Mouse (Mus musculus) kidney, adult 8-10 months (tissue): Measurements from ENCODE around the gene Cyth1.

ENCODE experiments used
- DNase-seq, 2 experiments: peaks; one replicate each; pipeline ENCODE4 v3.0.0; 2022

The Cyth1 gene

DNA sequence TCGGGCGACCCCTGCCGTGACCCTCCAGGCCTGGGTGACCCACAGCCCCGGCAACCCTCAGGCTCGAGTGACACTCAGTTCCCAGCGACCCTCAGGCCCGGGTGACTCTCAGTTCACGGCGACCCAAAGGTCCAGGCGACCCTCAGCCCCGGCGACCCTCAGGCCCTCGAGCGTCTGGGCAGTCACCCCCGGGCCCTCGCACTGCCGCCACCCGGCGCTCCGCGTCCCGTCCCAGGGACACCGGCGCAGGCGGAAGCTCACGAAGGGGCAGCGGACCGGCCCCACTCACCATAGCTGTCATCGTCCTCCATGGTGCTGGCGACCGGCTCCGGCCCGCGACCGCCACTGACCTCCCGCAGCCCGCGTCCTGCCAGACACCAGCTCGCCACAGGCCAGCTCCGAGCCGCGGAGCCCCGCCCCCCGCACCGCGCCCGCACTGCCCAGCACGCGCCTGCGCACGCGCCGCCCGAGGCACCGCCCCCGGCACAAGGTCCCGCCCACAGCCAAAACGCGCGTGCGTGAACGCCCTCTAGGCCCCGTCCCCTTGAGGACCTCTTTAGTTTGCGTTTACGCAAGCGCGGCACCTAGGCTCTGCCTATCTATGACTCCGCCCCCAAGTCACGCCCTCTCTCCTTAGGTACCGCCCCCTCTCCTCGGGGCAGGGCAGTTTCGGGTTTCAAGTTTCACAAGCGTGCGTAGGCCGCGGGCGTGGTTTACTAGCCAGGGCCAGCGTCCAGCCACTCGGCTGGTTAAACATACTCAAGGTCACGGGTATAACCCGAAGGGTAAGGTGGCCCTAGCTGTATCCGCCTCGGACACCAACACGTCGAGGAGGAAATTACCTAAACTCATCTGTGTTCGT, at the start of gene Cyth1:
TSS of gene Cyth1 (minus strand) at position 443 of the 862 bp plus-strand sequence.
- peak; percentile 100 for DNase-seq

DNA sequence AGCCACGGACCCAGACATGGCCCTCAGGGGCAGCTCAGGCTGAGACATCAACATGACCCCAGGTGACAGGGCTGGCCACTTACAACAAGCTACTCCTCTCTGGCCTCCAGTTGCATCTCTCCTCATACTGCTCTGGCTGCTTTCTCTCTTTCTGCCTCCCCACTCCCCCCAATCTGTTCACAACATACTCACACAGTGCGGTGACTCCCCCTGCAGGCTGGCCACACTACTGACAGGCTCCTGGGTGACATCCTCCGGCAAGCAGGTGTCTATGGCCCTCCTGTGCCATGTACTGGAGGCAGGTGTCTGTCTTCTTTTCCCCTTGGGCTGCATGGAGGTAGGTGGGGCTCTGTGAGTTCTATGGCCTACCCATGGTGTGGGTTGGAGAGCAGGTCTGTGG, 49.6 kb upstream of the Cyth1 start:
- DNase-seq: no peak

DNA sequence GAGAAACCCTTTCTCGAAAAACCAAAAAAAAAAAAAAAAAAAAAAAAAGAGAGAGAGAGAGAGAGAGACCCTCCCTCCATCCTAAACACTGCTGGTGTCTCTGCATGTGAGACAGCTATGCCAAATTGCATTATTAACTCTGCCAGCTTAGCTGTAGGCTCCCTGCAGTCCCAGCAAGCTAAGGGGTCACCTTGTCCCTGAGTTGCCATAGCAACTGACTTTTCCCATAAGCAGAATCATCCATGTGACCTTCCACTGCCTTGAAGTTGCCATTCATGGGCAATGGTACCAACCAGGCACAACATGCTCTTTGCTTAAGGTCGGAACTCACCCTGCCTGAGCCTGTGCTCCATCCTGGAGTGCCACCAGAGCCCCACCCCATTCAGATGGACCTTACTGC, 46.6 kb upstream of the Cyth1 start:
- DNase-seq: no peak

DNA sequence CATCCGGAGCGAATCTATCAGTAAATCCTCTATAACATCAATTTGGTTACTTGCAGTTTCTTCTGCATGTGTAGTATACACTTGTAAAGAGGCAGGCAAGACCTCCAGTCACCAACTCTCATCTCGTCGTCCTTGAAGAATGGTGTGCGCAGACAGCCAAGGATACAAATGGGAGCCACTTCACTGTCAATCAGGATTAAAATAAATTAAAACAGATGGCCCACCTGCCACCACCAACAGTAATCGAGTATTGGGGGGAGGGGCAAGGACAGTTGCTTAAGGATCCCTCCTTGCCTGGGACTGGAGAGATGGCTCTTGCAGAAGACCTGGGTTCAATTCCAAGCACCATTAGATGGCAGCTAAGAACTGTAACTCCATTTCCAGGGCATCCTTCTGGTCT, 44.3 kb upstream of the Cyth1 start:
- no peak for DNase-seq

DNA sequence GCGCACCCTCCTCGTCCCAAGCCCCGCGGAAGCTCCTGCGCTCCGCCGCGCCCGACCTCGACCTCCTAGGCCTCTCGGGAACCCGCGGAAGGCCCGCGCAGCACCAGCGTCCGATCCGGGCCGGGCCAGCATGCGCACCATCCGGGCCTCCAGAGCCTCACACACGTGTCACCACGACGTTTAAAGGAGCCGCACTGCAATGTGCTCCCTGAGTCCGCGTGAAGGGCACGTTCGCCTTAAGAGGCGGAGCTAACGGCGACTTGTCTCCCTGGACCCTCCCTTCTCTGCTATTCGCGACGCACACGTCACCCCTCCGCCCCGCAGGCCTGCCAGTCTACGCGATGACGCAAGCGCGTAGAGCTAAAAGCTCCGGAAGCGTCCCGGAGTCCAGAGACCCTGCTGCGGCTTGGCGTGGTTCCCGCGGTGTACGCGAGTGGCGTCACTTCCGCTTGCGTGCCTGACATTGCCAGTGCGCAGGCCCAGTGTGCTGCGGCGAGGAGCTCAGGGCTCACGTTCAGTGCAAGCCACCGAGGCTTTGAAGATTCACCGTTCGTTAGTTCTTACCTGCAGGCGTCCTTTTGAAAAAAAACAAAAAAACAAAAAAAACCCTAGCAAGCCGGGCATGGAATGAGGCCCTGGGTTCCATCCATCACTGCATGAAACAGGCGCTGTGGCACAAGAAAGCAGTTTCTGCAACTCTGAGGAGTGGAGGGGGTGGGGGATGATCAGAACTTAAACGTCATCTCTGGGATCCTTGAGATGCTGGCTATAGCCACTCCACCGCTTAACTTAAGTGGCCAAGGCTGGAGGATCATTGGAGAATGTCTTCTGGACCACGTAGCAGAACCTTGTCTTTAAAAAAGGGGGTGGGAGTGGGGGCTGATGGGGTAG, 41.9 kb upstream of the Cyth1 start, which contains the start of gene Usp36:
TSS of gene Usp36 (minus strand) at position 246 of the 891 bp plus-strand sequence.
- peak; percentile 100 for DNase-seq

DNA sequence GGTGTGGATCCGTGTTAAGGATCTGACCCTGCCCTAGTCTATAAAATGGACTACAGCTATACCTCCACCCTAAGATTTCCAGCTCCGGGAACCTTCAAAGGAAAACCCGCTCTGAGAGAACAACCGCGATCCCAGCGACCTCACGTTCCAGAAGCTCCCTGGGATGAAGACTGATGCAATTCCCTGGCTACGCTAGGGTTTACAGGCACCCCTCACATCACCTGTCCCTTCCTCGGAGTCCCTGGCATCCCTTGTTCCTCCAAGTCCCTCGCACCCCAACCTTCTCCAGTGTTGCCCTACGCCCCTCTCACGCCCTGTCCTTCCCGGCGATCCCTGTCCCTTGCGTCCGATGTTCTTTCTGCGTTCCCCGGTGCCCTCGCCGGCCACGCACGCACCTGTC, 41.2 kb upstream of the Cyth1 start:
- DNase-seq: no peak

DNA sequence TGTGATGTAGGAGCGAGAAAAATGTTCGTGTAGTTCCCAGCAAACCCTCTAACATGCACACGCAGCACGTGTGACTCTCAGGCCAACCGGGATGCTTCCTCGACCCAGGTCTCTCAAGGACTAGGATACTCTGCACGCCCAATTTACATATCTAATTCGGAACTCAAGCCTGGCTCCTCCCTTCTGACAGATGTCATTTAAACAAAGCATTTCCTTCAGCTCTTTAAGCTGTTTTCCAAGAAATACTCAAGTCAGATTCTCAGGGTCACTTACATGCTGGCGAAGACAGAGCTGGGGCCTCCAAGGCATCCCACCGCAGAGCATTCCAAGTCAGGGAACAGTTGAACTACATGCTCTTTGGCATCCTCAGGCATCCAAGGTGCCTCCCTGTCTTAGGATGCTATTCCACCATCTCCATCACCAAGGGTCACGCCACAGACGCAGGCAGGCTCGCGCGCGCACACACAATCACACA, 40.7 kb upstream of the Cyth1 start:
- no peak for DNase-seq

DNA sequence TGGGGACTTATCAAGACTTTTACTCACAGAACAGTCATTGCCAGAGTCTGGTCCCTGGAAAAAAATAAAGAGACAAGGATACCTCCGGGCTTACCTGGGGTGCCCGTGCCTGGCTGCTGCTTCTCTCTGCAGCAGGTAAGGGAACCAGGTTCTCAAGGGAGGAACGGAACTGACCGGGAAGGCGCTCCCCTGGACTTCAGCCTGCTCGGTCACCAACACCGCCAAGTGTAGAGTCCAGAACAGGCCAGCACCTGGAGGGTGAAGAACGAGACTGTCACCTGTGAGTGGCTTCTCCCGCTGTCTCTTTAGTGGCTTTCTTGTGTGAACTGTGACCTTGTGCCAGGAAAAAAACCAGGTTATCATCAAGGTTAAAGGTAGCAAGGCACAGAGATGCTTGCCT, 39.2 kb upstream of the Cyth1 start:
- peak in 1 of 2 experiments; percentile 44 for DNase-seq

DNA sequence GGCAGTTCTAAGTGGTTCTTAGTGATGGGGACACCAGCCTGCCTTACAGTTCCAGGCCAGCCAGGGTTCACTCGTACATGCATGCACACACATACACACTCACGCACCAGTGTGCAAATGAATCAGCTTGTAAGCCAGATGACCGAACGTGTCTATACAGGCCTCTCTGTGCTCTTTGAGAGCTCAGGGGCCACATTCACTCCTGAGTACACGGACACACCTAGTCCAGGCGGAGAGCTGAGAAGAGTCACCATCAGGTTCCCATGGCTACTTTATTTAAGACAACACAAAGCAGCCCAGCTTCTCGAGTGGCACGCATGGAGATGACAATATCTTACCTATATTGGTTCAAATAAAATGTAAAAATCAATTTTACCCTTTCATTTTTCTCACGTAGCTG, 38.0 kb upstream of the Cyth1 start:
- DNase-seq: no peak

DNA sequence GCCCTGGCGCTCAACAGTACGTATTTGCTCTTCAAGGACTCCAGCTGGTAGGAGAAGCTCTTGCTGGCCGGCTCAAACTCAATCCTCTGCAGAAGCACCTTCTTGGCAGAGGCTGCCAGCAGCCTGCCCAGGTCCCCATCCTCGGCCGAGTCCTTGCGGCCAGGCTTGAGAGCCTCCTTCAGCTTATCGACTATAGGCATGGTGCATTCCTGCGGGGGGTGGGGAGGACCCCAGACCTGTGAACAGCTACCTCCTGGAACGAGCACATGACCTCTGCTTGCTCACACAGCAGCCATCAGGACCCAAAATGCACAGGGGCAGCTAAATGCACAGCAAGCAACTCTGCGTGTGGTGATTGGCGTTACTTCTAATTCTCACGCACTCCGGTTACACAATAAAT, 37.4 kb upstream of the Cyth1 start:
- no peak for DNase-seq

DNA sequence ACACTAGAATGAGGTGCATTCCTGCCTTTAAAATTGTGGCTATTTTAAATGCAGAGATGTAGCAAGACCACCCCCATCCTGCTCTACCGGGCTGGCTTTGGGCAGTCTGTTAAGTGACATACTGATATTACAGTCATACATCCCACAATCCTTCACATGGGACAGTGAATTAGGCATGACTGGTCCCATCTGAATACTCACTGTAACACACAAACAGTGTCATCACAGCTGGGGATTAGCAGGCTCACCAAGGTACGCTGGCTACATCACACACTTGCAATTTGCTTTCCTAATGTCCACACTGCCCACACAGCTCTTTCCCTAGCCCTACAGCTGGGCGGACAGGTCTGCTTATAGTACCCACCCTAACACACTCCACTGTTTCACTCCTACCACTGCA, 31.8 kb upstream of the Cyth1 start:
- DNase-seq: no peak

DNA sequence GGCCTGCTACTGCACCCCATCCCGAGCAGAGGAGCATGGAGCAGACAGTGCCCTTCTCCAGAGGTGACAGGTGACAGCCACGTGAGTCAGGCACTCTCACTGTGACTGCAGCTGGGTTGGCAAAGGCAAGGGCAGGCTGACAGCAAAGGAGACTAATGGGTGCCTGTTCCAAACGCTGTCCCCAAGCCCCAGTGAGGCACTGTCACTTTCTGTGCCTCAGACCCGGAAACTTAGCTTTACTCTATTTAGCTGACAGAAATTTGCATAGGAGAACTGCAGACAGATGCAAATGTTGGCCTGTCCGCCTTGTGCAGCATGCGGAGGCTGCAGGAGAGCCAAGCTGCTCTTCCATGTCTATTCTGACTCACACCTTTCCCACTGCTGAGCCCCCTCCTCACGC, 27.9 kb upstream of the Cyth1 start:
- no peak for DNase-seq

DNA sequence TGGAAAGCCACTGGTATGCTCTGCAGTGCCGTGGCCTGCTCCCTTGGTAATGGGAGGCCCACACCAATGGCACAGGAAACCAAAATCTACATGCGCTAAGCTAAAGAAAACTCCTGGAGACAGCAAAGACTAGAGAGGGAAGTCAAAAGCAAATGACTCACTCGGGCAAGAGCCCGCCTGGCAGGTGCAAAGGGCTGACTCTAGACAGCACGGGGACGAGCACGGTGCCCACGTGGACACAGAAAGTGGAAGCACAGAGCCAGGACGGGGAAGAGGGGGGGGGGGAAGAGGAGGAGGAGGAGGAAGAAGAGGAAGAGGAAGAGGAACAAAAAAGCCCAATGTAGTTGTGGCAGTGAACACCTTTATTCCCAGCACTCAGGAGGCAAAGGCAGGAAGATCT, 26.7 kb upstream of the Cyth1 start:
- DNase-seq: no peak

DNA sequence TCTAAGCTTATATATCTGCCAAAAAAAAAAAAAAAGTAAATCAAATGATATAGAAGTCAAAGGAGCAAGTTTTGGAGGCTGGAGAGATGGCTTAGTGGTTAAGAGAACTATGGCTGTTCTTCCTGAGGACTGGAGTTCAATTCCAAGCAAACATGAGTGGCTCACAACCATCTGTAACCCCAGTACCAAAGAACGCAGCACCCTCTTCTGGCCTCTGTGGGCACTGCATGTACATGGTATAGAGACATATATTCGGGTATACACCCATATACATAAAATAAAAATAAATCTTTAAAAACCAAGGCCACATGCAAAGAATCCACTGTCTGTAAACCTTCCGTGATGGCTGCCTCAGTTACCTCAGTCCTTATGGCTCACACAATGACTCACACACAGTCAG, 21.4 kb upstream of the Cyth1 start:
- DNase-seq: no peak

DNA sequence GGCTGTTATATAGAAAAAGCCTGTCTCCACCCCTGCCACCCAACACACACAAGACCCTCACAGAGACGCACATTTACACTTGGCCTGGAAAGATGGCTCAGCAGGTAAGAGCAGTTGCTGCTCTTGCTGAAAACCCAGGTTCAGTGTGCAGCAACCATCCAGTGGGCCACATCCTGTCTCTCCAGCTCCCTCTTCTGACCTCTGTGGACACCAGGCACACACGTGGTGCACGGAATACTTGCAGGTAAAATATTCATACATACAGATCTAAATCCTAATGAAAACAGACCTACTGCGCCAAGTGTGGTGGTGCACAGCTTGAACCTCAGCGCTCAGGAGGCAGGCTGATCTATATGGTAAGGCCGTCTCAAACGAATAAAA, 18.3 kb upstream of the Cyth1 start:
- no peak for DNase-seq

DNA sequence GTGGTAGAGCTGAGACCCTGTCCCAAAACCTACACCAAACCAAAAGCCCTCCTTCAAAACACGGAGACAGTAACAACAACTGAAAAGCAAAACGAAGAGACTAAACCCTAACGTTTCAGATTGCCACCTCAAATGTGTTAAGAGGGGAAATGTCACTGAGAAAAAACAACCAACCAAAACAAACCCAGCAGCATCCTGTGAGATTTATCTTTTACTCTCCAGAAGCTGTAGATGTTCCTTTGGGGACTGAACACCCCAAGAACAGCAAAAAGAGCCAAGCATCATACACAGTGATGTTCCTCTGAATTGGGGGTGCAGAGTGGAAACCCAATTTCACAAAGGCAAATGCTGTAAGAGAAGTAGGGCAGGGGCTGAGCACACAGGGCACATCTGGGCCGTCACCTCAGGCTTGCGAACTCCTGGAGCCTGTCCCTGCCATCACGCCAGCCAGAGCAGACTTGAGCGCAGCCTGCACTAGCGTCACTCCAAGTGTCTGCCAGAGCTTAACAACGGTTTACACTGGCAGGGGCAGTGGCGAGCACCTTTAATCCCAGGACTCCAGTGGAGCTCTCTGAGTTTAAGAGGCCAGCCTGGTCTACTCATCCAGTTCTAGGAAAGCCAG, 17.8 kb upstream of the Cyth1 start:
- DNase-seq: no peak

DNA sequence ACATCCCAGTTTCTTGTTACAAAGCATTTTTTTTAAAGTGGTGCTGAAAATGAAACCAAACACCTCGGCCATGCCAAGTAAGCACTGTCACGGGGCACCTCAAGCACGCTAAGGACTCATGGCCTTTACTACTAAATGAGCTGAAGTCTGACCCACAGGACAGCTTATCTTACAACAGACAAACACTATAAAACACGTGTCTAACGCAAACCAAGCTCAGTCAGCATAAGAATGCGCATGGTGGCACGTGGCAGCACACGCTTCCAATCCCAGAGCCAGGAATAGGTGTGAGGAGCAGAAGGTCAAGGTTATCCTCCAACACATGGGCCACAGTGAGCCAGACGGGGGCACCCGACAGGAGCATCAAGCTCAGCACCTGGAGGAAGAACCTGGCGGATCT, 17.2 kb upstream of the Cyth1 start:
- no peak for DNase-seq

DNA sequence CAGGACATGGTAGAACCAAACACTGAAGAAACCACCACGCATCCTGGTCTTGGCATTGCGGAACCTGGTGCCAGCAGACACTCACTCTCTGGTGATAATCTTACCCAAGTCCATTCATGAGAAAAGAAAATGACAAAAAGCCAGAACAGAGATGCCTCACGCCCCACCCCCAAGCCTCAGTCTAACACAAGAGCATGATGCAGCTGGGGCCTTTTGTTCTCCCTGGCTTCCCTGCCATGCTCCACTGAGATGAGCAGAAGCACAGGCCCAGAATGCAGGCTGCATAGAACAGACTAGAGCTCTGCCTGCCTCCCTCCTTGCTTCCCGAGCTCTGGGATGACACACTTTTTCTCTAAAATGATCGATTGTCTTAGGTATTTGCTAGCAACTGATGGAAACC, 14.8 kb upstream of the Cyth1 start:
- DNase-seq: no peak

DNA sequence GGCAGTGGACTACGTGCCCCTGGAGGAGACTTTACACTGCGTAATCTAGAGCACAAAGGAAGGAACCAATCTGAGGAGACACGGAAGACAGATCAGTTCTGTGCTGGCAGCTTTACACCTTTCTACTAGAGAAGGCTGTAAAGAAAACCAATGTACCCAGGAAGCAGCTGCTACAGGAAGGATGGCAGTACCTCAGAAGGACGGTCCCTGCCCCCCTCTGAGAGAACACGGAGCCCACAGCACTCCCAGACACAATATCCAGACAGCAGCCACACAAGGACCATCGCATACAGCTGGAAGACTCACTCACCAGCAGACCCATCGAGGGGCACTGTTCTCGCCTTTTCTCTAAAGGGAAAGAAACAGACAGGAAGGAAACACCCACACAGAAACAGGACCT, 11.7 kb upstream of the Cyth1 start:
- no peak for DNase-seq

DNA sequence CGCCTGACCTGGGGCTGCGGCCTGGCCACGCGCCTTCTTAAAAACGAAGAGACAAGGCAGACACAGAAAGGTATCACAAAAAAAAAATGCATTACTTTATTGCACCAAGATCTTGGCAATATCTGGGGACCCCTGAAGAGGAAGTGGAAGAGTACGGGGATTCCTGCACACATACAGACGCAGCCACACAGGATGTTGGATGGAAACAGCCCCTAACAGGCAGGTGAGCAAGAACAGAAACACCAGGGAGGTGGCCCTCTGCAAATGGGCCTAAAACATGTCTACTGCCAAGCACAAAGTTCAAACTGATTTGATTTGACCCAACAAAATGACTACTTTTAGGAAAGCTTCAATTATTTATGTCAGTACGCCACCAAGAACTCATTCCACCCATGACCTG, 11.2 kb upstream of the Cyth1 start:
- no peak for DNase-seq

DNA sequence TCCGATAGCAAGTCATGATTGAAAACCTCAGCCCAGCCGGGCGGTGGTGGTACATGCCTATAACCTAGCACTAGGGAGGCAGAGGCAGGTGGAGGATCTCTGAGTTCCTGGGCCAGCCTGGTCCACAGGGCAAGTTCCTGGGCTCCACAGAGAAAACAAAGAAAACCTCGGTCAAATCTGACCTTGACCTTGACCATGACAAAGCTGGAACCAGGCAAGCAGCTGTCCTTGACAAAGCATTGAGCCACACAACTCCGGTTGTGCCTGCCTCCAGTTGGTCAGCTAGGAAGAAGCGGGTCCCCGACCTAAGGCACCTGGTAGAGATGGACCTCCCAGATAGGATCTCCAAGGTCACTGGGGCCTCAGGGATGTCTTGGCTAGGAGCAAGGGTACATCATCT, 8.0 kb upstream of the Cyth1 start:
- DNase-seq: no peak

DNA sequence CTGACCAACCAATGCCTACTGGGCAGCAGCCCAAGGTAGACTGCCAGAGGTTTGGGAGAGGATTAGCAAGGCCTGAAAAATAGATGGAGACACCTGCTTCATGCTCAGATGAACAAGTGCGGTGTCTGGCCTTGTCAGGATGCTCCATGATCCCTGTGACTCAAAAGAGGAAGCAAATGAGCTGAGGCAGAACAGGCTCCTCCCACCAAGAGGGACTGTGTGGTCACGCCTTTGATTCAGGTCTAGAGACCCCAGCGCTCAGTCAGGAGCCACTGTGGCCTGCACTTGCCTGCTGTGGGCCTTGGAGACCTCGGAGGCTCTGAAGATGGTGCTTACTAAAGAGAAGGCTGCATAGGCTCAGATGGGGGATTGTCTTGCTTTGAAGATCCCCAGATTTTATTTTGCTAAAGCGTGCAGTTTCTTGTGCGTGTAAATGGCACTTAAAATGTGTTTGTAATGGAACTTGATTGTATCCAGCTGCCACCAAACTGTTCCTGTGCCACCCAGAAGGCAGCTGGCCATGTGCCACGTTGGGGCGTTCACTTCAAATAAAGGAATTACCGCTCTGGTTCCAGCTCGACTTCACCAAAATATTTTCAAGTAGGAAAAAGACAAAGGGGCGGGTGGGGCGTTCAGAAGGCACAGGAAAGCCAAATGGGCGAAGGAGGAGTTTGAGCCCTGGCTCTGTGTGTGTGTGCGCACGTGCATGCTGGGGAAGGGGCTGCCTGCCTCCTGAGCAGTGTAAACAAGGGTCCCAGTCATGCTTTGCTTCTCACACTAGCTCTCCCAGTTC, 6.0 kb upstream of the Cyth1 start:
- peak; percentile 70 to 72 for DNase-seq
